Mouse (Mus musculus) limb, embryonic 11.5 days (tissue): Measurements from ENCODE around the gene Commd4. TPM values are rescaled to one million over a fixed set of nuclear protein-coding genes. Genes with fewer than 3 reads are reported as not detected.
"Not testable (repeated sequence)": the region's sequence is repeated elsewhere in the genome, so short reads cannot be mapped to it uniquely, and the experiment has no call there.

ENCODE experiments used
- ATAC-seq: fragments of 200-750 bp; cut with Nextera tagmentation; 2 replicates; pipeline ENCODE4 v1.8.0; 2017; ENCODE audit warnings: low read depth; ENCODE audit not compliant: insufficient number of reproducible peaks, low FRiP score, low TSS enrichment
- DNase-seq: peaks from one replicate; pipeline ENCODE4 v3.0.0-alpha.2; 2015; ENCODE audit warnings: low spot score
- H3K27ac ChIP-seq: fragments of 300-500 bp; sonication (generic); replicated peaks from 2 replicates; pipeline ENCODE4 v1.5.1; 2014; ENCODE audit warnings: low read depth, mild to moderate bottlenecking, low read length
- H3K27me3 ChIP-seq: fragments of 300-500 bp; sonication (generic); 2 replicates; pipeline ENCODE4 v1.6.1; 2014; ENCODE audit warnings: mild to moderate bottlenecking, low read length, mixed read lengths; ENCODE audit not compliant: control insufficient read depth, insufficient read depth
- H3K36me3 ChIP-seq: fragments of 300-500 bp; sonication (generic); 2 replicates; pipeline ENCODE4 v1.6.1; 2014; ENCODE audit warnings: mild to moderate bottlenecking, low read length, moderate library complexity, mixed read lengths; ENCODE audit not compliant: control insufficient read depth, insufficient read depth
- H3K4me1 ChIP-seq: fragments of 300-500 bp; sonication (generic); 2 replicates; pipeline ENCODE4 v1.6.1; 2014; ENCODE audit warnings: low read length, mixed read lengths; ENCODE audit not compliant: control insufficient read depth, insufficient read depth
- H3K4me2 ChIP-seq: fragments of 300-500 bp; sonication (generic); 2 replicates; pipeline ENCODE4 v1.6.1; 2014; ENCODE audit warnings: low read depth, mild to moderate bottlenecking, moderate library complexity; ENCODE audit not compliant: severe bottlenecking
- H3K4me3 ChIP-seq: fragments of 300-500 bp; sonication (generic); 2 replicates; pipeline ENCODE4 v1.5.1; 2014; ENCODE audit warnings: low read depth, low read length
- H3K9ac ChIP-seq: fragments of 300-500 bp; sonication (generic); 2 replicates; pipeline ENCODE4 v1.6.1; 2014; ENCODE audit warnings: mild to moderate bottlenecking, low read length
- H3K9me3 ChIP-seq: fragments of 300-500 bp; sonication (generic); 2 replicates; pipeline ENCODE4 v1.6.1; 2016; ENCODE audit warnings: low read length; ENCODE audit not compliant: control insufficient read depth
- WGBS: fragments of 180-500 bp; shearing (Covaris S2); extraction: QIAGEN DNeasy Blood & Tissue Kit; methylation state at CpG from one replicate; pipeline ENCODE4 v1.1.7; 2014; 5-methylcytosine and 5-hydroxymethylcytosine counted together
- polyA plus RNA-seq: library from polyadenylated mRNA; unstranded; fragments of >200 nt; fragmentation: Nextera tagmentation; extraction: Ambion mirVana; gene quantifications from 2 replicates; pipeline ENCODE4 v1.2.1, GENCODE M21; 2014

The Commd4 gene
- polyA plus RNA-seq = 79.8 and 82.8 TPM in 2 replicates

DNA sequence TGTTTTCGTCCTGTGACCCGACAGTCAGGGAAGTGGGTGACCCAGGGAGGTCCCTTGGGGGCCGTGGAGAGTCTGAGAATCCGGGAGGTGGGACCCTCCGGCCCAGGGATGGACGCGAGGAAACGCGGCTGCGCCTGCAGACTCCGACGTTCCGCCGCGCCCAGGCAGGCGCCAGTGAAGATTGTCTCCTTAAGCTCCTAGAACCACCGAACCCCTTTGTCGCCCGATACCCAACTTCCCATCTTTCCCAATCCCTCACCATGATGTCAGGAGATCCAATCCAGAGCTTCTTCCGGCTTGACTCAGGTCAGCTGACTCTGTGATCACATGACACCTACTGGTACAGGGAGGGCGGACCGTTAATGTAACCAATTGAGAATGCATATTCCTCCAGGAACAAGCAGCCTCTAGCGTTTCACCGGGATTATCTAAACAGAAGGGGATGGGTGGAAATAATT lies at the start of gene Commd4:
Gene Commd4 (minus strand): TSS at position 319 of the 458 bp plus-strand sequence.
- Histone ChIP-seq H3K4me2 (peak within 1 kb of the TSS; percentile 91), H3K9me3 (no peaks in the 10 kb centered on the region), H3K9ac (peak within 1 kb of the TSS; percentile 69), H3K27me3 (no peaks in the 10 kb centered on the region), H3K36me3 (no peaks in the 10 kb centered on the region), H3K4me1 (no peaks in the 10 kb centered on the region; the same call in 1 of the 2 replicates), H3K27ac (no peak within 1 kb of the TSS), H3K4me3 (peak within 1 kb of the TSS; percentile 74)
- ATAC-seq (peak; percentile 71; the same call in 1 of the 2 replicates), DNase-seq (peak; percentile 94)
- WGBS = under 1% methylated on average over 24 of the region's 24 CpGs

DNA sequence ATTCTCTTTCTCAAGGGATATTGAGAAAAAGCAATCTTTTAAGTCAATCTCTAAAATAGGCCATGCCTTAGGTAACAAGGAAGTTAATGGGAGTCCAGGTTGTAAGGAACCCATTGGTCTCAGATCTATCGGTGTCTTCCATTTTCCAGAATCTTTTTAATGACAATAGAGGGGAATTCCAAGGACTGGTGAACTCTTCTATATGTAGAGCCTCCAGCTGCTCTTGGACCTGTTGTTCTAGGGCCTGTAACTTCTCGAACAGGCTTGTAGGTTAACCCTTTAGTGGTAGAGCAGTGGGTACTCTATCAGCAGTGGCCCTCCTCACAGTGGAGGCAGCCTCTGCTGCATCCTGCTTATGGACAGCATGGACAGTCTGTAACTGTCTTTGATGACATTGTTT lies 48.8 kb upstream of the Commd4 start:
- H3K4me3 ChIP-seq = no peak overlapping the region
- H3K4me2 ChIP-seq = no peak overlapping the region
- H3K27ac ChIP-seq = no peak overlapping the region
- 75% methylated on average over 2 of the region's 2 CpGs for WGBS
- no peak for ATAC-seq
- no peak overlapping the region for H3K9ac ChIP-seq
- no peaks in the 10 kb centered on the region for H3K9me3 ChIP-seq
- H3K27me3 ChIP-seq = no peaks in the 10 kb centered on the region
- H3K36me3 ChIP-seq = no peaks in the 10 kb centered on the region
- DNase-seq = no peak
- no peaks in the 10 kb centered on the region for H3K4me1 ChIP-seq

GRCm38 (mm10) chr9:57203571-57203970 lies 45.4 kb upstream of the Commd4 start:
- H3K9me3 ChIP-seq, H3K4me1 ChIP-seq, H3K4me2 ChIP-seq, H3K27me3 ChIP-seq, H3K9ac ChIP-seq, H3K27ac ChIP-seq, H3K4me3 ChIP-seq, DNase-seq, H3K36me3 ChIP-seq, ATAC-seq: not testable (repeated sequence)
- WGBS = 86% methylated on average over 13 of the region's 13 CpGs

DNA sequence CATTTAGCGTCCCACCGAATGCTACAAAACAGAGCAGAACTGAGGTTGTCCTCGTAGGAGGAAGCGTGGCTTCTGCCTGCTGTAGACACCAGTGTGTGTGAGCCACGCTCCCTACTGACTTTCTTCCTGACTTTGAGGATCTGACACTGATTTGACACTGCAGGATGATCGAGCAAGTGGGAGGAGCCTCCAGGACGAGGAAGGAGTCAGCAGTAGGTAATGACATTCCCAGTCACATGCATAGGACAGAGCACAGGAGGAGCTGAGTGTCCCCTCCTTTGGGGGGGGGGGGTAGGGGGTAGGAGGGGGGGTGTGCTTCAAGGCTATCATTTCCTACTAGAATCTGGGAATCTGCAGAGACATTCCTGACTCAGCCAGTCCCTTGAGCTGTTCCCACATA lies 44.9 kb upstream of the Commd4 start:
- H3K9me3 ChIP-seq = no peaks in the 10 kb centered on the region
- H3K9ac ChIP-seq = no peak overlapping the region
- 83% methylated on average over 7 of the region's 7 CpGs for WGBS
- DNase-seq (no peak), ATAC-seq (no peak)
- no peaks in the 10 kb centered on the region for H3K27me3 ChIP-seq
- H3K27ac ChIP-seq = no peak overlapping the region
- no peaks in the 10 kb centered on the region for H3K36me3 ChIP-seq
- no peaks in the 10 kb centered on the region for H3K4me1 ChIP-seq
- no peak overlapping the region for H3K4me2 ChIP-seq
- H3K4me3 ChIP-seq = no peak overlapping the region

DNA sequence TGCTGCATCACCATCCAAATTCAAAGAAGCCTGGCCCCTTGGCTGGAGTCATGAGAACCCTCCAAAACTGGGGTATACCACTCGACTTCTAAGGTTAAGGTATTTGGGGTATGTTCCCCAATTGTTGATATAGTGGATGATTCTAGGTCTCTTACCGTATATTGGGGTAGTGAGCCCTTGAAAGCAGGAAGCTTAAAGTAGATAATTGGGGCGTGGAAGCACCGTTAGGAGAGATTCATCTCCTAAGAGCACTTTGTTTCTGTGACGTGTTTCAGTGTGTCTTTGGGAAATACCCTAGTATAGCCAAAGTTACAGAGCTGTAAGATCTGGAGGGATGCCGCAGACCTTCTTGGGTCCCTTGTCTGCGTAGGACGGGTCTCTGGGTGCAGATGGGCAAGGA lies 39.3 kb upstream of the Commd4 start:
- WGBS = 73% methylated on average over 8 of the region's 8 CpGs
- no peak for ATAC-seq
- Histone ChIP-seq H3K27ac (no peak overlapping the region), H3K4me2 (no peak overlapping the region), H3K27me3 (no peaks in the 10 kb centered on the region), H3K4me3 (no peak overlapping the region), H3K9me3 (no peaks in the 10 kb centered on the region), H3K36me3 (no peaks in the 10 kb centered on the region), H3K9ac (no peak overlapping the region), H3K4me1 (no peaks in the 10 kb centered on the region)
- no peak for DNase-seq

DNA sequence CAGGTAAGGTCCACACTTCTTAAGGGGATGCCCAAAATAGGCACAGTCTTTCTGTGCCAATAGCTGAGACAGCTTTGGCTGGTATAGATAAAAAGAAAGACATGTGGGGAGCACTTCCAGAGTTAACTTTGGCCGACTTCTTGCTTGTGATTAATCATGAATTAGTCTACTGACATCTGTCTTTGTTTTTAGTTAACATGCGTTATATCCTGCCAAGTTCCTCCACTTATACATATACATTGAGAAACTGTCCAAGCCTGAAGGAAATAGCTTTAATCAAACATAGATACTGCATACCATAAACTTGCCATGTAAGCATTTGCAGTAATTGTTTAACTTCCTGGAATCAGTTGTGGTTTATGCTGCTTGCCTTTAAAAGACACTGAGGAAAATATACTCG lies 38.6 kb upstream of the Commd4 start:
- no peaks in the 10 kb centered on the region for H3K36me3 ChIP-seq
- no peak for DNase-seq
- H3K4me1 ChIP-seq = no peaks in the 10 kb centered on the region
- no peaks in the 10 kb centered on the region for H3K27me3 ChIP-seq
- no peak overlapping the region for H3K9ac ChIP-seq
- no peak overlapping the region for H3K27ac ChIP-seq
- no peaks in the 10 kb centered on the region for H3K9me3 ChIP-seq
- WGBS = 78% methylated on average over 3 of the region's 3 CpGs
- ATAC-seq = no peak
- no peak overlapping the region for H3K4me2 ChIP-seq
- no peak overlapping the region for H3K4me3 ChIP-seq

- DNase-seq (no peak), ATAC-seq (no peak)
- Histone ChIP-seq H3K9me3 (no peaks in the 10 kb centered on the region), H3K4me3 (no peak overlapping the region), H3K36me3 (no peaks in the 10 kb centered on the region), H3K27me3 (no peaks in the 10 kb centered on the region), H3K9ac (no peak overlapping the region), H3K4me1 (no peaks in the 10 kb centered on the region), H3K4me2 (no peak overlapping the region), H3K27ac (no peak overlapping the region)
- 89% methylated on average over 5 of the region's 5 CpGs for WGBS
Measured at GRCm38 (mm10) chr9:57168411-57168810, 10.3 kb upstream of the Commd4 start.

- no peaks in the 10 kb centered on the region for H3K36me3 ChIP-seq
- no peak overlapping the region for H3K9ac ChIP-seq
- no peak overlapping the region for H3K27ac ChIP-seq
- WGBS = 92% methylated on average over 2 of the region's 2 CpGs
- no peaks in the 10 kb centered on the region for H3K27me3 ChIP-seq
- H3K4me1 ChIP-seq = no peaks in the 10 kb centered on the region
- ATAC-seq = no peak
- no peaks in the 10 kb centered on the region for H3K9me3 ChIP-seq
- H3K4me2 ChIP-seq = no peak overlapping the region
- no peak for DNase-seq
- no peak overlapping the region for H3K4me3 ChIP-seq
Measured at GRCm38 (mm10) chr9:57166173-57166572, 8.0 kb upstream of the Commd4 start.

DNA sequence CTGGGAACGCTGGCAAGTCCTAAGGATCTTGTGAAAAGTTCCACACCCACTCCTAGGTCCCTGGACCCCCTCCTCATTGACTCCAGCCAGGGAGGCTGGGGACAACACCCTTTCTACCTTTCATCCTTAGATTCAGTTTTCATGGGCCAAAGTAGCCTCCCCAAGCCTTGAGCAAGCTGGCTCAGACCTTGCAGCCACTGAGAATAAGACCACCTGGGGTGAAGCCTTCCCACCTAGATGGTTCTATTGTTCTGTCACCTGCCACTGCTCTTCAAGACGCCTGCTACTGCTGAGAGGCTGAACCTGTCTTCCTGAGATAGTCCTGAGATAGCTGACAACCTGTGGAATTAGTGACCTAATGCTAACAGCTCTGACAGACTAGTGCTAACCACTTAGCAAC lies 5.0 kb upstream of the Commd4 start:
- WGBS = 33% methylated on average over 2 of the region's 2 CpGs
- no peak overlapping the region for H3K27ac ChIP-seq
- H3K9me3 ChIP-seq = no peaks in the 10 kb centered on the region
- no peak overlapping the region for H3K4me2 ChIP-seq
- no peaks in the 10 kb centered on the region for H3K36me3 ChIP-seq
- DNase-seq (no peak), ATAC-seq (no peak)
- no peaks in the 10 kb centered on the region for H3K4me1 ChIP-seq
- H3K27me3 ChIP-seq = no peaks in the 10 kb centered on the region
- H3K9ac ChIP-seq = no peak overlapping the region
- no peak overlapping the region for H3K4me3 ChIP-seq
